Mouse (Mus musculus) lung, embryonic 15.5 days (tissue): ENCODE data around the gene Tasp1. TPM values are rescaled to one million over a fixed set of nuclear protein-coding genes. Genes with fewer than 3 reads are reported as not detected.

Experiments
- ATAC-seq: fragments of 200-750 bp; cut with Nextera tagmentation; 2 replicates; pipeline ENCODE4 v1.8.0; 2017; ENCODE audit warnings: moderate number of reproducible peaks, borderline replicate concordance; ENCODE audit not compliant: low FRiP score, low TSS enrichment; ENCODE audit errors: extremely low read depth
- H3K27ac ChIP-seq: fragments of 300-500 bp; sonication (generic); 2 replicates; pipeline ENCODE4 v1.5.1; 2015; ENCODE audit warnings: moderate library complexity, mild to moderate bottlenecking, inconsistent platforms
- H3K27me3 ChIP-seq: fragments of 300-500 bp; sonication (generic); 2 replicates; pipeline ENCODE4 v1.6.1; 2015; ENCODE audit warnings: inconsistent platforms
- H3K36me3 ChIP-seq: fragments of 300-500 bp; sonication (generic); 2 replicates; pipeline ENCODE4 v1.6.1; 2015; ENCODE audit warnings: inconsistent platforms
- H3K4me1 ChIP-seq: fragments of 300-500 bp; sonication (generic); 2 replicates; pipeline ENCODE4 v1.6.1; 2015; ENCODE audit warnings: inconsistent platforms
- H3K4me2 ChIP-seq: fragments of 300-500 bp; sonication (generic); 2 replicates; pipeline ENCODE4 v1.6.1; 2015; ENCODE audit warnings: inconsistent platforms, mild to moderate bottlenecking, moderate library complexity
- H3K4me3 ChIP-seq: fragments of 300-500 bp; sonication (generic); 2 replicates; pipeline ENCODE4 v1.5.1; 2015; ENCODE audit warnings: mild to moderate bottlenecking, inconsistent platforms
- H3K9ac ChIP-seq: fragments of 300-500 bp; sonication (generic); 2 replicates; pipeline ENCODE4 v1.6.1; 2015; ENCODE audit warnings: inconsistent platforms
- H3K9me3 ChIP-seq: fragments of 300-500 bp; sonication (generic); 2 replicates; pipeline ENCODE4 v1.6.1; 2016; ENCODE audit warnings: inconsistent platforms
- WGBS: fragments of 180-500 bp; shearing (Covaris S2); methylation state at CpG from one replicate; pipeline ENCODE4 v1.1.7; 2015; 5-methylcytosine and 5-hydroxymethylcytosine counted together
- polyA plus RNA-seq: library from polyadenylated mRNA; unstranded; fragments of >200 nt; fragmentation: Nextera tagmentation; extraction: Ambion mirVana; gene quantifications from 2 replicates; pipeline ENCODE4 v1.2.1, GENCODE M21; 2015

The Tasp1 gene
- polyA plus RNA-seq, 1 experiment from 2014 or later, result 25.1 TPM

GRCm38 (mm10) chr2:139804041-139804440 lies 262.6 kb downstream of the Tasp1 start:
- 41% methylated on average over 7 of the region's 7 CpGs for WGBS
- Histone ChIP-seq H3K4me2 (no peak overlapping the region), H3K9me3 (no peaks in the 10 kb centered on the region), H3K27ac (peak overlapping the region; percentile 42; the same call in 1 of the 2 replicates), H3K4me1 (no peaks in the 10 kb centered on the region; the same call in none of the 2 replicates), H3K4me3 (no peak overlapping the region), H3K9ac (no peak overlapping the region), H3K36me3 (no peaks in the 10 kb centered on the region), H3K27me3 (no peaks in the 10 kb centered on the region)
- ATAC-seq, result peak; percentile 79; the same call in 1 of the 2 replicates

GRCm38 (mm10) chr2:139792345-139793120 lies 274.1 kb downstream of the Tasp1 start:
- H3K4me3 ChIP-seq, result no peak overlapping the region
- H3K4me1 ChIP-seq, result peaks cover 10% of the 10 kb centered on the region; the same call in 1 of the 2 replicates
- H3K36me3 ChIP-seq, result no peaks in the 10 kb centered on the region
- 55% methylated on average over 9 of the region's 9 CpGs for WGBS
- no peak overlapping the region for H3K9ac ChIP-seq
- peak overlapping the region; percentile 42; the same call in 1 of the 2 replicates for H3K27ac ChIP-seq
- H3K4me2 ChIP-seq, result no peak overlapping the region
- H3K9me3 ChIP-seq, result no peaks in the 10 kb centered on the region
- ATAC-seq, result peak; percentile 78
- no peaks in the 10 kb centered on the region for H3K27me3 ChIP-seq

- Histone ChIP-seq H3K36me3 (no peaks in the 10 kb centered on the region), H3K4me2 (no peak overlapping the region), H3K27me3 (no peaks in the 10 kb centered on the region), H3K4me3 (no peak overlapping the region), H3K27ac (peak overlapping the region; percentile 66), H3K4me1 (peaks cover 15% of the 10 kb centered on the region; the same call in 1 of the 2 replicates), H3K9me3 (no peaks in the 10 kb centered on the region), H3K9ac (no peak overlapping the region)
- WGBS, result 31% methylated on average over 4 of the region's 4 CpGs
- ATAC-seq, result peak; percentile 53; the same call in 1 of the 2 replicates
Observed at GRCm38 (mm10) chr2:139788658-139789057, 277.9 kb downstream of the Tasp1 start.

GRCm38 (mm10) chr2:139784946-139785345 lies 281.7 kb downstream of the Tasp1 start:
- Histone ChIP-seq H3K27ac (peak overlapping the region; percentile 44; the same call in 1 of the 2 replicates), H3K36me3 (no peaks in the 10 kb centered on the region), H3K9me3 (no peaks in the 10 kb centered on the region), H3K27me3 (no peaks in the 10 kb centered on the region), H3K4me2 (no peak overlapping the region), H3K4me1 (peaks cover 8% of the 10 kb centered on the region; the same call in 1 of the 2 replicates), H3K4me3 (no peak overlapping the region), H3K9ac (no peak overlapping the region)
- WGBS, result 43% methylated on average over 2 of the region's 2 CpGs
- ATAC-seq, result no peak

GRCm38 (mm10) chr2:139784465-139784864 lies 282.1 kb downstream of the Tasp1 start:
- no peak for ATAC-seq
- 32% methylated on average over 1 of the region's 1 CpGs for WGBS
- no peaks in the 10 kb centered on the region for H3K36me3 ChIP-seq
- H3K4me3 ChIP-seq, result no peak overlapping the region
- peak overlapping the region; percentile 44; the same call in 1 of the 2 replicates for H3K27ac ChIP-seq
- H3K9ac ChIP-seq, result no peak overlapping the region
- no peak overlapping the region for H3K4me2 ChIP-seq
- no peaks in the 10 kb centered on the region for H3K9me3 ChIP-seq
- no peaks in the 10 kb centered on the region for H3K27me3 ChIP-seq
- peaks cover 8% of the 10 kb centered on the region; the same call in 1 of the 2 replicates for H3K4me1 ChIP-seq

Other genes starting within 250 kb of the Tasp1 start
- gene Gm17374, start 85.2 kb upstream of the Tasp1 start, polyA plus RNA-seq, result not detected in 2 replicates
- gene Esf1, start 103.8 kb upstream of the Tasp1 start, polyA plus RNA-seq, result 22.0 and 23.4 TPM in 2 replicates
- 21.4 and 22.9 TPM in 2 replicates for gene Ndufaf5, start 103.8 kb upstream of the Tasp1 start, polyA plus RNA-seq